Mouse (Mus musculus) stomach, postnatal 0 days (tissue): Measurements from ENCODE around the gene Drc3.

Experiments
- CTCF ChIP-seq: IDR thresholded peaks from 2 replicates; pipeline ENCODE4 v1.5.1; 2016; ENCODE audit warnings: antibody characterized with exemption, low read depth, mild to moderate bottlenecking, moderate library complexity
- EP300 ChIP-seq: optimal IDR thresholded peaks from 2 replicates; pipeline ENCODE3; 2016; ENCODE audit warnings: antibody characterized with exemption

DNA sequence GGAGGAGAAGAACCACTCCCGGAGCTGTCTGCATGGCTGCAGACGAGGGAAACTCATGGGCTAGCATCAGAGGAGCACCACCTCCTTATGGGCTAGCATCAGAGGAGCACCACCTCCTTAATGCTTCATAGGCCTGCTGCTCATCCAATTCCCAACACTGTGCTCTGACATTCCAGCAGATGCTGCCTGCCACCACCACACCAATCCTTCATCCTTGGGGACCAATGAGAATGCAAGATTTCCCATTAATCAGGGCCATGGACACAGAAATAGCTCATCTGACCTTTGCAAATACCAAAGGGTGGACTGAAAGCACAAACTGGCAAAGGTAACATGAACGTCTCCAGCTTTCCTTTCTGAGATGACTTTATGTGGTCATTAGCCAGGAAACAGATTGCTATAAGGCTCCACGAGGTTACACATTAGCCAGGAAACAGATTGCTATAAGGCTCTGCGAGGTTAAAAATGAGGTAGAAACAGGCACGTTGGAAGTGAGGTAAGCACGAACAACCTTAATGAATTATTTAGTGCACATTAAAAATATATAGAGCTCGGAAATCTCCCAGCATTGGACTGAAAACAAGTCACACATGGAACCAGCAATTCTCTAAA lies 32.6 kb upstream of the Drc3 start:
- no peak for TF ChIP-seq CTCF
- no peak for TF ChIP-seq EP300
